In genomic region chr14:105359829-105360228, GRCm38 (mm10) we compare ENCODE assay signal across 17 mouse cellular contexts.
"Had no signal": no experiment of that assay in that cellular context is flagged by ENCODE, and none has a peak within 500 bp of the region (broad histone marks: within the 10 kb centered on the region; RNA-seq: fewer than 3 reads in every experiment).

No protein-coding gene starts in this region.

- H3K4me3 ChIP-seq: limb, embryonic 10.5 days; limb, embryonic 13.5 days; liver, embryonic 12.5 days; liver, embryonic 15.5 days; lung, embryonic 15.5 days; megakaryocyte, embryonic 14.5 days; midbrain, embryonic 10.5 days; neural tube, embryonic 12.5 days; neural tube, embryonic 15.5 days had no signal

- H3K27me3 ChIP-seq: limb, embryonic 13.5 days; liver, embryonic 12.5 days; liver, embryonic 15.5 days; lung, embryonic 15.5 days; megakaryocyte, embryonic 14.5 days; neural tube, embryonic 12.5 days; neural tube, embryonic 15.5 days had no signal

- H3K9ac ChIP-seq: limb, embryonic 13.5 days; liver, embryonic 12.5 days; liver, embryonic 15.5 days; lung, embryonic 15.5 days; neural tube, embryonic 12.5 days; neural tube, embryonic 15.5 days had no signal

- H3K27ac ChIP-seq: limb, embryonic 10.5 days; limb, embryonic 13.5 days; liver, embryonic 12.5 days; liver, embryonic 15.5 days; lung, embryonic 15.5 days; midbrain, embryonic 10.5 days; neural tube, embryonic 12.5 days; neural tube, embryonic 15.5 days; stomach, postnatal 0 days had no signal

- H3K4me2 ChIP-seq: limb, embryonic 13.5 days; liver, embryonic 12.5 days; liver, embryonic 15.5 days; lung, embryonic 15.5 days; neural tube, embryonic 12.5 days; neural tube, embryonic 15.5 days had no signal

- H3K9me3 ChIP-seq: limb, embryonic 10.5 days; limb, embryonic 13.5 days; liver, embryonic 12.5 days; liver, embryonic 15.5 days; lung, embryonic 15.5 days; midbrain, embryonic 10.5 days; neural tube, embryonic 12.5 days; neural tube, embryonic 15.5 days had no signal

- DNase-seq: midbrain, embryonic 14.5 days; right cerebral cortex, adult 18-20 months; right cerebral cortex, postnatal 14 days; right cerebral cortex, postnatal 4 days; thymus, adult 2 months; thymus, postnatal 14 days; thymus, postnatal 4 days had no signal

- H3K4me1 ChIP-seq: limb, embryonic 10.5 days; limb, embryonic 13.5 days; liver, embryonic 12.5 days; liver, embryonic 15.5 days; lung, embryonic 15.5 days; megakaryocyte, embryonic 14.5 days; midbrain, embryonic 10.5 days; neural tube, embryonic 12.5 days; neural tube, embryonic 15.5 days had no signal

- ATAC-seq: liver, embryonic 12.5 days had no signal

- H3K36me3 ChIP-seq: limb, embryonic 10.5 days; limb, embryonic 13.5 days; liver, embryonic 12.5 days; liver, embryonic 15.5 days; lung, embryonic 15.5 days; midbrain, embryonic 10.5 days; neural tube, embryonic 12.5 days; neural tube, embryonic 15.5 days had no signal
